Mouse (Mus musculus): ENCODE results near the gene Kcnj12.

GRCm38 (mm10) chr11:61109707-61110106 lies 87.3 kb downstream of the Kcnj12 start:
- TF ChIP-seq POLR2A (IDR thresholded peaks at IDR 0.05; ENCODE audit: borderline replicate concordance, extremely low read depth, low read depth, low read length) (no peak), CTCF (IDR thresholded peaks at IDR 0.05; ENCODE audit: insufficient read depth, low read length) (no peak)

All from lung, adult 2 months (tissue).